Mouse (Mus musculus) stomach, embryonic 16.5 days (tissue): Measurements from ENCODE around the gene Noa1. TPM values are rescaled to one million over a fixed set of nuclear protein-coding genes. Genes with fewer than 3 reads are reported as not detected.

ENCODE experiments used
- ATAC-seq: fragments of 200-750 bp; cut with Nextera tagmentation; 2 replicates; pipeline ENCODE4 v1.8.0; 2017; ENCODE audit warnings: moderate number of reproducible peaks, moderate TSS enrichment; ENCODE audit not compliant: insufficient read depth, low FRiP score
- H3K27ac ChIP-seq: fragments of 300-500 bp; sonication (generic); 2 replicates; pipeline ENCODE4 v1.5.1; 2014; ENCODE audit warnings: low read length
- H3K27me3 ChIP-seq: fragments of 300-500 bp; sonication (generic); 2 replicates; pipeline ENCODE4 v1.6.1; 2014; ENCODE audit warnings: low read length, control low read depth, mixed read lengths; ENCODE audit not compliant: control insufficient read depth, insufficient read depth
- H3K36me3 ChIP-seq: fragments of 300-500 bp; sonication (generic); 2 replicates; pipeline ENCODE4 v1.6.1; 2014; ENCODE audit warnings: low read length; ENCODE audit not compliant: control insufficient read depth, insufficient read depth
- H3K4me1 ChIP-seq: fragments of 300-500 bp; sonication (generic); 2 replicates; pipeline ENCODE4 v1.6.1; 2014; ENCODE audit warnings: low read length, control low read depth, mixed read lengths; ENCODE audit not compliant: control insufficient read depth, insufficient read depth
- H3K4me2 ChIP-seq: fragments of 300-500 bp; sonication (generic); 2 replicates; pipeline ENCODE4 v1.6.1; 2014; ENCODE audit warnings: low read depth, low read length, mixed read lengths
- H3K4me3 ChIP-seq: fragments of 300-500 bp; sonication (generic); replicated peaks from 2 replicates; pipeline ENCODE4 v1.5.1; 2014; ENCODE audit warnings: mild to moderate bottlenecking, low read length
- H3K9ac ChIP-seq: fragments of 300-500 bp; sonication (generic); 2 replicates; pipeline ENCODE4 v1.6.1; 2014; ENCODE audit warnings: low read length
- H3K9me3 ChIP-seq: fragments of 300-500 bp; sonication (generic); replicated peaks from 2 replicates; pipeline ENCODE4 v1.6.1; 2016; ENCODE audit warnings: low read length, control low read depth; ENCODE audit not compliant: control insufficient read depth
- WGBS: fragments of 180-500 bp; shearing (Covaris S2); extraction: QIAGEN DNeasy Blood & Tissue Kit; methylation state at CpG from one replicate; pipeline ENCODE4 v1.1.7; 2014; 5-methylcytosine and 5-hydroxymethylcytosine counted together
- polyA plus RNA-seq: library from polyadenylated mRNA; unstranded; fragments of >200 nt; fragmentation: Nextera tagmentation; extraction: Ambion mirVana; gene quantifications from 2 replicates; pipeline ENCODE4 v1.2.1, GENCODE M21; 2015

Noa1 gene
- polyA plus RNA-seq, 1 experiment from 2014 or later, result 23.2 TPM

DNA sequence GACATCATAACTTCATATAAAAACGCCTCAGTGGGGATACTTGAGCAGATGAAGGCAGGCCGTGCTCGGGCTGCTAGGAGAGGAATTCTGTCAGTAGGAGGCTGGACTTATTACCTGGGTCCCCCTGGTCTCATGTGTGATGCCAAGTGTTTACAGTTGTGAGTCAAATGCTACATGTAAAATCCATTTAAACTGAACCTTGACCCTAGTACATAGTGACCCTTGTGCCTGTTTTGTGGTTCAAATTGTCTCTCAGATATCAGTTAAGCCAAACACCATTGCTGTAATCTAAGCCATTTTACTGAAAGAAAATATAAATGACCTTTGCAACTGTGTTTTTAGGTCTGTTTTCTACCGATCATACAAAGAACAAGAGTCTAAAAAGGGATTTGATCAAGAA is 30.1 kb upstream of the Noa1 start:
- no peak overlapping the region for H3K9ac ChIP-seq
- no peak overlapping the region for H3K4me2 ChIP-seq
- 85% methylated on average over 4 of the region's 4 CpGs for WGBS
- no peaks in the 10 kb centered on the region for H3K9me3 ChIP-seq
- no peak overlapping the region for H3K27ac ChIP-seq
- no peak for ATAC-seq
- peaks cover 36% of the 10 kb centered on the region; the same call in 1 of the 2 replicates for H3K36me3 ChIP-seq
- no peak overlapping the region for H3K4me3 ChIP-seq
- no peaks in the 10 kb centered on the region for H3K27me3 ChIP-seq
- H3K4me1 ChIP-seq, result no peaks in the 10 kb centered on the region

- peaks cover 37% of the 10 kb centered on the region for H3K36me3 ChIP-seq
- H3K27me3 ChIP-seq, result no peaks in the 10 kb centered on the region
- H3K4me1 ChIP-seq, result no peaks in the 10 kb centered on the region
- H3K9ac ChIP-seq, result no peak overlapping the region
- H3K9me3 ChIP-seq, result no peaks in the 10 kb centered on the region
- no peak overlapping the region for H3K27ac ChIP-seq
- no peak for ATAC-seq
- WGBS, result 76% methylated on average over 5 of the region's 5 CpGs
- H3K4me3 ChIP-seq, result no peak overlapping the region
- no peak overlapping the region for H3K4me2 ChIP-seq
Observed at GRCm38 (mm10) chr5:77330154-77330553, 20.3 kb upstream of the Noa1 start.

- no peak overlapping the region for H3K27ac ChIP-seq
- peaks cover 39% of the 10 kb centered on the region for H3K36me3 ChIP-seq
- WGBS, result 89% methylated on average over 1 of the region's 1 CpGs
- no peak overlapping the region for H3K4me3 ChIP-seq
- no peaks in the 10 kb centered on the region for H3K27me3 ChIP-seq
- H3K9me3 ChIP-seq, result no peaks in the 10 kb centered on the region
- H3K4me1 ChIP-seq, result no peaks in the 10 kb centered on the region
- H3K9ac ChIP-seq, result no peak overlapping the region
- ATAC-seq, result no peak
- no peak overlapping the region for H3K4me2 ChIP-seq
Observed at GRCm38 (mm10) chr5:77324936-77325335, 15.1 kb upstream of the Noa1 start.

DNA sequence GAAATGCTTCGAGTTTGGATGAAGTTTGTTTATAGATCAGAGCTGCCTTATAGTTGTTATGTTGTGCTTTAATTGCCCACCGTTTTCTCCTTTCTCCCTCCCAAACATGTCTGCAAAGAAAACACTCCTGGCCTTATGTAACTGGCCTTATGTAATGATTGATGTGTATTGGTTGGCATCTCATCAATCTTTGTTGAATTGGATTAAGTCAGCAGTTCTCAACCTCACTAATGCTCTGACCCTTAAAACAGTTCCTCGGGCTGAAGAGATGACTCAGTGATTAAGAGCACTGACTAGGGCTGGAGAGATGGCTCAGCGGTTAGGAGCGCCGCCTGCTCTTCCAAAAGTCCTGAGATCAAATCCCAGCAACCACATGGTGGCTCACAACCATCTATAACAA is 5.1 kb upstream of the Noa1 start:
- no peaks in the 10 kb centered on the region for H3K27me3 ChIP-seq
- peaks cover 16% of the 10 kb centered on the region; the same call in 1 of the 2 replicates for H3K36me3 ChIP-seq
- no peak overlapping the region for H3K27ac ChIP-seq
- H3K4me3 ChIP-seq, result no peak overlapping the region
- ATAC-seq, result no peak
- H3K9ac ChIP-seq, result no peak overlapping the region
- WGBS, result 79% methylated on average over 6 of the region's 6 CpGs
- H3K9me3 ChIP-seq, result no peaks in the 10 kb centered on the region
- H3K4me2 ChIP-seq, result no peak overlapping the region
- H3K4me1 ChIP-seq, result peaks cover 8% of the 10 kb centered on the region; the same call in 1 of the 2 replicates

DNA sequence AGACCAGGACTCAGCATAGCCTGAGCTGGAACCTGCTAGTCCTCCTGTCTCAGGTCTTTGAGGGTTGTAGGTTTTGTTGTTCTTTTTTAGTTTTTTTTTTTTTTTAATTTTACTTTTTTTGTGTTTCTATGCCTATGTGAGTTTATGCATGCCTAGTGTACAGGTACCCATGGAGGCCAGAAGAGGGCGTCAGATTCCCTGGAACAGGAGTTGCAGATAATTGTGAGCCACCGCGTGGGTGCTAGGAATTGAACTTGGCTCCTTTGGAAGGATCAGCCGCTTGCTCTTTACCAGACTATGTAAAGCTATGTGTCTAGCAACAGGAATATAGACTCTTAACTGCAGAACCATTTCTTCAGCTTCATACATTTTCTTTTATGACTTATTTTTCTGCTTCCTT is 4.3 kb upstream of the Noa1 start:
- H3K4me1 ChIP-seq, result peaks cover 8% of the 10 kb centered on the region; the same call in 1 of the 2 replicates
- H3K27me3 ChIP-seq, result no peaks in the 10 kb centered on the region
- H3K27ac ChIP-seq, result no peak overlapping the region
- peaks cover 14% of the 10 kb centered on the region; the same call in 1 of the 2 replicates for H3K36me3 ChIP-seq
- H3K4me2 ChIP-seq, result no peak overlapping the region
- WGBS, result 95% methylated on average over 4 of the region's 4 CpGs
- no peak overlapping the region for H3K9ac ChIP-seq
- no peak for ATAC-seq
- no peaks in the 10 kb centered on the region for H3K9me3 ChIP-seq
- no peak overlapping the region for H3K4me3 ChIP-seq

GRCm38 (mm10) chr5:77309051-77309906 is 605 bp downstream of the Noa1 start:
- Histone ChIP-seq H3K9ac (peak overlapping the region; percentile 94), H3K4me1 (peaks cover 23% of the 10 kb centered on the region), H3K27ac (peak overlapping the region; percentile 93; the same call in 1 of the 2 replicates), H3K27me3 (no peaks in the 10 kb centered on the region), H3K4me3 (peak overlapping the region; percentile 93), H3K9me3 (no peaks in the 10 kb centered on the region), H3K4me2 (peak overlapping the region; percentile 98), H3K36me3 (peaks cover 10% of the 10 kb centered on the region)
- ATAC-seq, result peak; percentile 6; the same call in 1 of the 2 replicates
- under 1% methylated on average over 76 of the region's 76 CpGs for WGBS

DNA sequence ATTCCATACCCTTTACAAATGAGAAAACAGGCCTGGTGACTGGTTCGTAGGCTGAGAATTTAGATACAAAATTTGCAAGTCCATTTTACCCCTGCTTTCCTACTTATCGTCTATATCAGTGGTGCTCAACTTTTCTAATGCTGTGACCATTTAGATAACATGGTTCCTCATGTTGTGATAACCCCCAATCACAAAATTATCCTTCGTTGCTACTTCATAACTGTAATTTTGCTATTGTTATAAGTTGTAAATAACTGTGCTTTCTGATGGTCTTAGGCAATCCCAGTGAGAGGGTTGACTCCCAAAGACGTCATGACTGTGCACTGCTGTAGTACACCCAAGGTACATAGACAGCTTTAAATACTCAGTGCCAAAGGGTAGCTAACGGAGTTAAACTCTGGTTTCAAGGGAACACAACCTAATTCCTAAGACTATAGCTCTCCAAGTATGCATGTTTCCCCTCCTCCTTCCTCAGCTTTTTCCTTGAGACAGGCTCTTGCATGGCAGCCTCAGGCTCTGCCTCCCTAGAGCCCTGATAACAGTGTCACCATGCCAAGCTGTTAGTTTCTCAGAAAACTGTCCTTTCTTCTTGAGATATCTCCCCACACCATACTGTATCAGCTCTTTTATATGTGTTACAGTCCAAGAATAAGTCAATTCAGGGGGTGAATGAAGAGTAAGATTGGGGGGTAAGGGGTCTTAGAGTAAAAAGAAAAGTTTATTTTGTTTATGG is 1.9 kb downstream of the Noa1 start:
- no peak for ATAC-seq
- no peaks in the 10 kb centered on the region for H3K27me3 ChIP-seq
- H3K9ac ChIP-seq, result peak overlapping the region; percentile 94; the same call in 1 of the 2 replicates
- H3K36me3 ChIP-seq, result peaks cover 6% of the 10 kb centered on the region
- H3K4me3 ChIP-seq, result peak overlapping the region; percentile 93
- H3K4me1 ChIP-seq, result peaks cover 23% of the 10 kb centered on the region
- H3K4me2 ChIP-seq, result peak overlapping the region; percentile 98
- no peak overlapping the region for H3K27ac ChIP-seq
- H3K9me3 ChIP-seq, result no peaks in the 10 kb centered on the region
- WGBS, result 83% methylated on average over 5 of the region's 5 CpGs

DNA sequence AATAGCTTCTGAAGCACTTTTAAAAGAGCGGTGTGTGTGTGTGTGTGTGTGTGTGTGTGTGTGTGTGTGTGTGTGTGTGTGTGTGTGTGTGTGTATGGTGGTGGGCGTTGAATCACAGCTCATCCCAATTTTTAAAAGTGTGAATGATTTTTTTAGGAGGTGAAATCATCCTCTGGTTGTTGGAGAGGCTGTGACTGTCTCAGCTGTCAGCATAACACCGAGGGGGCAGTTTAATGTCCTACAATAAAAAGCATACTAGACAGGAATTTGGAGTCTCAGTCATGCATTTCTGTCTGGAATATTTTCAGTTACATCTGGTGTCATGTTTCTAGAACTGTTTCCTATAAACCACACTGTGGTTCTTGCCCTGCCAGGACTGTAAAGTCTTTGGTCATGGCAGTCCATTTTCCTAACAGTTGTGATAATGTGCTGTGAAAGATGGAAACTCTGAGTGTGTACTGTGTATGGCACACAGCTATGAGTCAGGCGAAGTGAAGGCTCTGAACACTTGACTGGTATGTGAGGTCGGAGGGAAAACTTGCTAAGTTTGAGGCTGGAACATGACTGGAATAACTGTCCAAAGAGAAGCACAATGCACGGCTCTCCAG is 8.5 kb downstream of the Noa1 start:
- no peaks in the 10 kb centered on the region for H3K27me3 ChIP-seq
- peaks cover 15% of the 10 kb centered on the region; the same call in 1 of the 2 replicates for H3K36me3 ChIP-seq
- H3K27ac ChIP-seq, result no peak overlapping the region
- WGBS, result 86% methylated on average over 6 of the region's 6 CpGs
- H3K9ac ChIP-seq, result no peak overlapping the region
- no peaks in the 10 kb centered on the region for H3K4me1 ChIP-seq
- H3K9me3 ChIP-seq, result no peaks in the 10 kb centered on the region
- no peak for ATAC-seq
- no peak overlapping the region for H3K4me2 ChIP-seq
- no peak overlapping the region for H3K4me3 ChIP-seq

DNA sequence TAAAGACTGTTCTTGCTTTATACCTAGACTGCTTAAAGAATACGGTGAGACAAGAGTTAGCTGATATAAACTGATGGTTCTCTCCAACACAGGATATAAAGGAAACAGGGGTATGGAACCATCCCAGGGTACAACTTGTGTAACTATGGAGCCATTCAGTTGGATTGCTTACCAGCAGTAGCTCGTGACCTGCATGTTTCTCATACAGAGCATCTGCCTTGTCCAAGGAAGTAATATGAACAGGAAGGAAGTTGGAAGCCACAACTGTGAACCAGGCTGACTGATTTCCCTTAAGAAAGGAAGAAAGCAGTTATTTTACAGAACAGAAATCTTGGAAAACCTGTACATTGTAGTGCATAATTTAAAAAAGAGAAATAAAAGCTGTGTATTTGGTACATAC is 10.4 kb downstream of the Noa1 start:
- H3K4me2 ChIP-seq, result no peak overlapping the region
- peaks cover 17% of the 10 kb centered on the region; the same call in 1 of the 2 replicates for H3K36me3 ChIP-seq
- H3K27ac ChIP-seq, result no peak overlapping the region
- no peaks in the 10 kb centered on the region for H3K4me1 ChIP-seq
- H3K27me3 ChIP-seq, result no peaks in the 10 kb centered on the region
- H3K4me3 ChIP-seq, result no peak overlapping the region
- H3K9me3 ChIP-seq, result no peaks in the 10 kb centered on the region
- ATAC-seq, result no peak
- 93% methylated on average over 2 of the region's 2 CpGs for WGBS
- H3K9ac ChIP-seq, result no peak overlapping the region
